Mouse (Mus musculus) MEL-GATA-1-ER (cell line): ENCODE results near the gene Ceacam1.
"Not testable (repeated sequence)": the region's sequence is repeated elsewhere in the genome, so short reads cannot be mapped to it uniquely, and the experiment has no call there.

Source experiments
- DNase-seq: peaks from one replicate; pipeline ENCODE4 v3.0.0-alpha.2; 2012; ENCODE audit warnings: low read depth; ENCODE audit errors: extremely low read depth

Gene Ceacam1

DNA sequence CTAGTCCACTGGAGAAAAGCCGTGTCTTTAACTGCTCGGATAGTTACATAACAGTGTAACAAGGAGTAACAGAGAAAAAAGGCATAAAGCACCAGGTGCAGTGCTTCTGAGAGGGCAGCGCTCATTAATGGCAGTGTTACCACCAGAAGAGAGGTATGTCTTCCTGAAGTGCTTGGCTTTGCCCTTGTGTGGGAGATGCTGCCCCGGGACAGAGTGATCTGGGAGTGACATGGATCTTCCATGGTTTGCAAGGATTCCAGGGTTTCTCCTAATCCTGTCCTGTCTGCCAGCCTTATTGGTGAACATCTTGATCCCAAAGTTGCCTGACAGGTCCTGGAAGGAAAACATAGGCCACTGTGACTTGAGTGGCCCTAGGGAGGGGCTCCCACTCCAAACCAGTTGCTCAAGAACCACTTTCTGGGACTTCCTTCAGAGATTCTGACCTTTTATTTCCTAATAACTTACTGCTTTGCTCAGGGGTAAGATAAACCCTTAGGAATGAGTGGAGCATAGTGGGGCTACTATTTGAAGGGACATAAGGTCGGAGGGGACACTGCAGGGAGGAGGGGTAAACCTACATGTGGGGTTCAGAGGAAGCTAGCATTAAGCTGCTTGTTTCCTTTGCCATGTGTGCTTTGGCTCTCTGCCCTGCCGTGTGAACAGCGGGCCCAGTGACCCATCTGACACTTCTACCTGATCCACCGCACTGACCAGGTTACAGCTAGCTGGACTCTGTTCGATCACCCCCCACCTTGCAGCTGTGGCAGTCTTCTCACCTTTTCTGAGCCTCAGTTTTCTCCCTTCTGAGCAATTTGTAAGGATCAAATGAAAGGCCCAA lies 37.2 kb downstream of the Ceacam1 start:
- no peak for DNase-seq

- DNase-seq, result no peak
Observed at GRCm38 (mm10) chr7:25439124-25439822, 38.1 kb downstream of the Ceacam1 start.

DNA sequence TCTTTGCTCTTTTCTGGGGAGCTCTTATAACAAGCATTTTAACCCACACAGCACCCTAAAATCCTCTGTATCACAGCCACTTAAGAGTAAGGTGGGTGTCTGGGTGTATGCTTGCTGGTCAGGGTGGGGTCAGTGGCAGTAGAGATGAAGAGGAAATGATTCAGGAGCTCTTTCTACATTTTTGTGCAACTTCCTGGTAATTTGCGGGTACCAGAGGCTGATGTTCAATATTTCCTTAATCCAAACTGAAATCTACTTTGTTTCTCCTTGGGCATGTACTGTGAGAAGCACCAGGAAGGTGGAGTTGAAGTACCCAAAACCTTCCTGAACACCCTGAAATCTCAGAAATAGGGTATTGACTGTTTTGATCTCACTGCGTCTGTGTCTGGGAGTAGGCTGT lies 40.7 kb downstream of the Ceacam1 start:
- DNase-seq, result no peak

DNA sequence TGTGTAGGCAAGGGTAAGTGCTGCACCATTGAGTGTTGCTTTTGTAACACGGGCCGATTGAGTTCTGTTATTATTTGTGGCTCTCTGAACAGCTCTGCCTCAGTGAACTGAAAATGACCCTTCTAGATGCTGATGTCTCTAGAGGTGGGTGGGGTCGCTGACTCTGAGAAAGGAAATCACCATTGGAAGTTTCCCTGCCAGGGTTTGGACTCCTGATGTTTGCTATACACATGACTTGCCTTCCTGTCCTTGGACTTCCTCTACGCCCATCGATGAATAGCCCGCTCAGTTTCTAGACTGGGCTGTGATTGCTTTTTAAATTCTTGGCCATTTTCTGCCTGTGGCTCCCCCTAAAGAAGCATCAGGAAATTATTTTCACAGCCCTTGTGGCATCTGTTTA lies 41.2 kb downstream of the Ceacam1 start:
- DNase-seq, result no peak

DNA sequence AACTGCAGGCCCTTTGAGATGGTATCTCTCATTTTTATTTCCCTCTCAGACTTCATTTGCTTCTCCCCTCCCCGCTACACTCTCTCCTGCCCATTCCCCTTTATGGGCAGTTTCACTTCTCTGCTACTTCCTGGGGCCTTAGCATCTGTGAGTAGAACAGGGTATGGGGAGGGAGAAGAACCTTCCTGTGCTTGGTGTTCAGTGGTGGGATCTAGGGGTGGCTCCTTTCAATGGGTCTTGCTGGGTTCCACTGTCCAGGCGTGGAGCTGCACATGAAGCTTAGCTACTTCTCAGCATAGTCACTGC lies 41.9 kb downstream of the Ceacam1 start:
- DNase-seq, result no peak

DNA sequence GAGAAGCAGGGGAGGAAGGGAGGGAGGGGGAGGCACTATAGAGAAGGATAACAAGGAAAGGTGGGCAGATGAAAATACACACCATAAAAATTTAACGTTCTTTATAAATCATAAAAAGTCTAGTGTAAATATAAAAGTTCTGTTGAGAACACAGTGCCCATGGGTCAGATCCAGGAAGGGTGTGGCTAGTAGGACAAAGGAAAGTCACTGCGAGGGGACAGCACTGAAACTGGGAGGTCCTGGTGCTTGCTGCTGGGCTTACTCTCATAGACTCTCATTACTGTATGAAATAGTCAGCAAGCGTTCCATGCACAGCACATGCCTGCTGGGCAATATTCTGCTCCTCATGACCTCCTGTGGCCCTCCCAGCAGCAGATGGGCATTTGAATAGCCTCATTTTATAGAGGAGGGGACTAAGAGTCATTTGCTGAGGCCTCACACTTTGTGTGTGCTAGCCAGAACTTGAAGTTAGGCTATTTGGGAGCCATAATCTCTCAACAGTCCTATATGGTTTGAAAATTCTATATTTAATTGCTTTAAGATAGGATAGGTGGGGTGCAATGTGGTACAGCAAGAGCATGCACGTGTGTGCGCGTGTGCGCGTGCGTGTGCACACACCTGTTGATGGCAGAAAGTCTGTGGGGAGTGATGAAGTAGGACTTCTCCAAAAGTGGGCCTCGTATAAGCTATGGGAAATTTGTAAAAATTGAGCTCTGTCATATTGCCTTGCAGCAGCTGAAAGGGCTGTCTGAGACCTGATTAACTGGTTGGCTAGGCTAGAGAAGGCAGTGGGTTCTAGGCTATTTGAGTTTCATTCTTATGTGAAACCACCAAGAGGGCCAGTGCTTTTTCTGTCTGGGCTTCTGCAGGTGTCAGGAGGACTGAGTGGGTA lies 42.5 kb downstream of the Ceacam1 start:
- DNase-seq, result no peak

- no peak for DNase-seq
Observed at GRCm38 (mm10) chr7:25433781-25434560, 43.4 kb downstream of the Ceacam1 start.

- DNase-seq, result no peak
Observed at GRCm38 (mm10) chr7:25433007-25433541, 44.3 kb downstream of the Ceacam1 start.

- DNase-seq, result no peak
Observed at GRCm38 (mm10) chr7:25432381-25432780, 45.0 kb downstream of the Ceacam1 start.

DNA sequence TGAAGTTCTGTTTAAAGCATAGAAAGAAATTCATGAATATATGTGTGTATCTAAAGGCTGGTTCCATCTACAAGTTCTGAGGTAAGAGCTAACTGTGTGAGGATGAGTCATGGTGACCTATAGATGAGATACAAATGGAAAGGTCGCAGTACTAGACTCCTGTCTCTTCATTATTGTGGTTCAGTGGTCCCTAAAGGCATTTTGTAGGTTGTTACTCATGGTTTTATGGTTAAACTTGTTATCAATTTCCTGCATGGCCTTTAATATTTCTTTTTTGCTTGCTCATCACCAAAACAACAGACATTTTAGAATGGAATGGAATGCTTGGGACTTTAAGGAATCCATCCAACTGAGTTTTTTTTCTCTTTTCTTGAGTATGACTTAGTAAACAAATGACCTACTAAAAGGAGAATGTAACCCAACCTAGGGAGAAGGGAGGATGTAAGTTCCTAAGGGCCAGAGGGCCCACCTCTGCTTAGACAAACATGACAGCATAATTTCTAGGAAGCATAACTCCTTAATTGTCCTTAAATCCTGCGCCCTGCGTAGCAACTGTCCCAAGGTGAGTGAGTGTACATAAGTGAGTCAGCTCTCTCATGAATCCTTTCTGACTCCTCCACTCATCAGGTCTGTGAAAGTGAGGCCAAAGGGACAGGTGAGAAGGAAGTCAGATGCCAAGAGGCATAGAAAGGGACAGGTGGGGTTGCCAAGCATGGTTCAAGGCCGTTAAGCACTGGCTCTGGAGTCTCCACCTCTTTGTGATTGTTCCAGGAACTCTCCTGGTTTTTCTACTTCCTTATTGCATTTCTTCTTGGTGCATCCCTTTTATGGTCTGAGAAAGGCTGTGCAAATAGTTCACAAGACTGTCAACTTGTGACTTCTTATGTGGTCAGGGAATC lies 47.3 kb downstream of the Ceacam1 start:
- no peak for DNase-seq

- DNase-seq, result no peak
Observed at GRCm38 (mm10) chr7:25428321-25428720, 49.1 kb downstream of the Ceacam1 start.

GRCm38 (mm10) chr7:25427144-25427543 lies 50.3 kb downstream of the Ceacam1 start:
- DNase-seq, result no peak

GRCm38 (mm10) chr7:25426380-25426779 lies 51.0 kb downstream of the Ceacam1 start:
- DNase-seq, result not testable (repeated sequence)

DNA sequence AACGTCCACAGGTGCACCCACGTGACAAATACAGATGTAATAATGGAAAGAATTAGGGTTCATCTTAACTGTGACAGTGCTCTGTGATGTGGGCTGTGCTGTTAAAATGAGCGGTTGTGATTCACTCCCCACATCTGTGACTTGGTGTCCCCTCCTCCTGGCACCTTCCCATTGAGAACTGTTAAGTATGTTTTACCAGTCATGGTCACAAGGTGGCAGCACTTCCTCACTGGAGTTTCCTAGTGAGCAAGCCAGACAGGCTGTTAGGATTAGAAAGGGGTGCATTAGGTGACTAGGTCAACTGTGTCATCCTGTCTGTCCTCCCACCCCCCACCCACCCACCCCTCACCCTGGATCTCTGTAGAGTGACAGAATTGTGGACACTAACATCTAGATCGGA lies 53.0 kb downstream of the Ceacam1 start:
- peak; percentile 31 for DNase-seq

GRCm38 (mm10) chr7:25422286-25422841 lies 55.0 kb downstream of the Ceacam1 start:
- no peak for DNase-seq

- DNase-seq, result no peak
Observed at GRCm38 (mm10) chr7:25419943-25420342, 57.5 kb downstream of the Ceacam1 start.

DNA sequence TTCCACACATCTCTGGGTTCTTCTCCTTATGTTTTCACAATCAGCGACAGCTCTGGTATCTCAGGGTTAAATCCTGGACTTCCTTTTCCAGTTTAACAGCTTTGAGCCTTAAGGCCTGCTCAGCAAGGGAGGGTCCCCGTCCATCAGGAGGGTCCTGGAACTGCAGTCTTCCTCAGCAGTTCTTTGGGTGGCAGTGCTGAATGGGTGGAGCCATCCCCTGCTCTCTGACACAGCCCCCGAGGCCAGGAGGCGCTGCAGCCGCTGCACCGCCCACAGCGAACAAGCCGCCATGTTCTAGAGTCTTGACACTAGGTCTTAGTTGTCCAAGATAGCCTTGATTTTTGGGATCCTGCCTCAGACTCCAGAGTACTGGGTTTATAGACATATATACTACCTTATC lies 57.9 kb downstream of the Ceacam1 start:
- no peak for DNase-seq

DNA sequence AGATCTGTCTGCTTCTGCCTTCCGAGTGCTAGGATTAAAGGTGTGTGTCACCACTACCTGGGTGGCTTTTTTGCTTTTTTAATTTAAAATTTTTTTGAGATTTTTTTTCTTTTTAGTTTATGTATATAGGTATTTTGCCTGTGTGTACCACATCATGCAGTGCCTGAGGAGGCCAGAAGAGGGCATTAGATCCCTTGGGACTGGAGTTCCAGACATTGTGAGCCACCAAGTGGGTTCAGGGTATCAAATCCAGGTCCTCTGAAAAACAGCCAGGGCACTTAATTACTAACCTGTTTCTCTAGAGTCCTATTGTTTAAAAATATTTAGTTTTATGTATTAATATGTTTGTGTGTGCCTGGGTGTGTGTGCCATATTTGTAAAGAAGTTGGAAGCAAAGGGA lies 59.8 kb downstream of the Ceacam1 start:
- DNase-seq, result peak; percentile 24

DNA sequence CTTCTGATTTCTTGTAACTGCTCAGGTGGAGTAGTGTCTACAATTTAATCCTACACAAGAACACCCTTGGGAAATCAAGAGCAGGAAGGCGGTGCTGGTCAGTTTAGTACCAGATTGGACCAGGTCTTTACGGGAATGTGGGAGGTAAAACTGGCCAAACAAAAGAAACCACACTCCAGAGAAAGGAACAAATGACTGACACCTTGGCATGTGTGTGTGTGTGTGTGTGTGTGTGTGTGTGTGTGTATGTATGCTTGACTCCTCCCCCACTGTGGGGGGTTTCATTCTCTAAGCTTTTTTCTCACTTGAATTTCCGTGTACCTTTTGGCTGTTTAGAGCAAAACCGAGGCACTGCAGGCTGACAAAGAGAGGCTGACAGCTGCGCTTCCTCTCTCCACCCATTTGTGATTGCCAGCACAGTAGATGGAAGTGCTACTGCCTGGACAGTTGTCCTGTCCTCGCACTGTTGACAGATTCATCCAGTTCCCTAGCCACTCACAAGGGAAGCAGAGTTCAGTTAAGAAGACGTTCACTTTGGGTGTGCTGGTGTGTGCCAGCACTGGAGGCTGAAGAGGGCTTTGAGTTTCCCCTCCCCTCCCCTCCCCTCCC lies 64.5 kb downstream of the Ceacam1 start, which contains the start of gene Cxcl17:
Gene Cxcl17 (minus strand): TSS at position 54 of the 609 bp plus-strand sequence.
- no peak for DNase-seq
